Mouse (Mus musculus) bone marrow macrophage, adult 2 months (primary cell): ENCODE measurements at regions not wholly inside any gene's neighbourhood (a gene's known extent, or its start where the extent isn't known, plus 50 kb on each side); places are given as distances from the start of the nearest gene placed in this dataset.

Experiments used
- CTCF ChIP-seq: IDR thresholded peaks from 2 replicates; pipeline ENCODE4 v1.5.1; 2012; ENCODE audit warnings: low read depth, mild to moderate bottlenecking, low read length, moderate library complexity
- POLR2A ChIP-seq: IDR thresholded peaks from 2 replicates; pipeline ENCODE4 v1.6.1; 2012; ENCODE audit warnings: mild to moderate bottlenecking, low read depth, low read length, borderline replicate concordance

- TF ChIP-seq POLR2A = no peak
- no peak for TF ChIP-seq CTCF
Observed at GRCm38 (mm10) chr12:107230097-107230496, 258.3 kb upstream of the 3110018I06Rik start.
